Mouse (Mus musculus): Measurements from ENCODE around the gene Arhgap45. TPM values are rescaled to one million over a fixed set of nuclear protein-coding genes. Genes with fewer than 3 reads are reported as not detected.

Gene Arhgap45
- polyA plus RNA-seq, 1 experiment from 2014 or later = 15.5 TPM

DNA sequence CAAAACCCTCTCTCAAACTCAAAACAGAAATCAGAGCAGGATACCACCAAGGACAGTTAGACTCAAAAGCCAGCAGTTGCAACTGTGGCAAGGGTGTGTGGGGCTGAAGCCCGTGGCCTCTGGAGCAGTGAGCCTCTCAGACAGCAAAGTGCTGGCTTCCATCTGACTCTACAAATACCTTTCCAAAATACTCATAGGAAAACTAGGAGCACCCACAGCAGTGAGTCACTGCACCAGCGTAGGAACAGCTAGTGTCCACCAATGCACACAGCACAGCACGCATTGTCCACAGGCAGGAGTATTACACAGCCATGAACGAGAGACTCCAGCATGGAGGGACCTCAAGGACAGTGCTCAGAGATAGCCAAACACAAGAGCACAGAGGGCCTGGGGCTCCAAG is 59.9 kb downstream of the Arhgap45 start:
- no peak for DNase-seq (ENCODE audit: low spot score)
- Histone ChIP-seq H3K4me3 (no peak overlapping the region), H3K9me3 (replicated peaks) (no peaks in the 10 kb centered on the region), H3K27me3 (ENCODE audit: low read depth, poor library complexity, severe bottlenecking) (no peaks in the 10 kb centered on the region), H3K4me1 (peaks cover 39% of the 10 kb centered on the region), H3K27ac (no peak overlapping the region), H3K36me3 (peaks cover 44% of the 10 kb centered on the region)
- WGBS = 95% methylated on average over 4 of the region's 4 CpGs

DNA sequence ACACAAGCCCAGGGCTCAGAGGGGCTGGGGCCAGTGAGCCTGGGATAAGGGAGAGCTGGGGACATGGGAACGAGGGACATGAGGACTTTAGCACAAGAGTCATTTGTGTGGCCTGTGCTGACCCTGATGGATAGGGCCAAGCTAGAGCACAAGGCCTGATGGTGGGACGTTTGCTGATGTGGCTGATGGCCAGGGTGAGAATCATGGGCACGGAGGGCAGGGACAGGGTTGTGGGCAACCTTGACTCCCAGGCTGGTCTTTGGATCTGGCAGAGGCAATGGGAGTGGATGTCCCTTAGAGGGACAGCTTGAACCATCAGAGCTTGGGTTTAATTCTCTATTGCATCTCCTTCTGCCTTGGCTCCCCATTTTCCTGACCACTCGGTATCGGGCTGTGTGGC is 60.9 kb downstream of the Arhgap45 start:
- WGBS = 90% methylated on average over 5 of the region's 5 CpGs
- no peak for DNase-seq (ENCODE audit: low spot score)
- no peak overlapping the region for H3K4me3 ChIP-seq
- no peaks in the 10 kb centered on the region for H3K9me3 ChIP-seq (replicated peaks)
- H3K4me1 ChIP-seq = peaks cover 29% of the 10 kb centered on the region
- H3K27me3 ChIP-seq (ENCODE audit: low read depth, poor library complexity, severe bottlenecking) = no peaks in the 10 kb centered on the region
- no peak overlapping the region for H3K27ac ChIP-seq
- peaks cover 49% of the 10 kb centered on the region for H3K36me3 ChIP-seq

DNA sequence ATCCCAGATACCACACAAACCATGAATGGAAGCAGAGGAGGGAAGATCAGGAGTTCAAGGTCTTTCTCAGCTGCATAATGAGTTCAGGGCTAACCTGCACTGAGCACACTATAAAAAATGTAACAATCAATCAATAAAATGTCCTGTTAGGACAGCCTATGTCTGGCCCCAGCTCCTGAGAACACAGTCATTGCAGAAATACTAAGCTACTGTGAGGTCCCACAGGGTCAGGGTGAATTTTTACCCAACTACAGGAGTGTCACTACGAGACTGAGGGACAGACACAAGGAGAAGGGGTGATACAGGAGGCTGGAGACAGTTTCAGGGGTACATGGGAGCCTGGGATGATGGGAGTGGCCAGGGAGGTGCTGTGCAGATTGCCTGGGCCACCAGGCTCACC is 61.9 kb downstream of the Arhgap45 start:
- no peaks in the 10 kb centered on the region for H3K27me3 ChIP-seq (ENCODE audit: low read depth, poor library complexity, severe bottlenecking)
- WGBS = 94% methylated on average over 1 of the region's 1 CpGs
- no peak overlapping the region for H3K27ac ChIP-seq
- no peaks in the 10 kb centered on the region for H3K9me3 ChIP-seq (replicated peaks)
- peaks cover 23% of the 10 kb centered on the region for H3K4me1 ChIP-seq
- peaks cover 57% of the 10 kb centered on the region for H3K36me3 ChIP-seq
- no peak overlapping the region for H3K4me3 ChIP-seq
- no peak for DNase-seq (ENCODE audit: low spot score)

DNA sequence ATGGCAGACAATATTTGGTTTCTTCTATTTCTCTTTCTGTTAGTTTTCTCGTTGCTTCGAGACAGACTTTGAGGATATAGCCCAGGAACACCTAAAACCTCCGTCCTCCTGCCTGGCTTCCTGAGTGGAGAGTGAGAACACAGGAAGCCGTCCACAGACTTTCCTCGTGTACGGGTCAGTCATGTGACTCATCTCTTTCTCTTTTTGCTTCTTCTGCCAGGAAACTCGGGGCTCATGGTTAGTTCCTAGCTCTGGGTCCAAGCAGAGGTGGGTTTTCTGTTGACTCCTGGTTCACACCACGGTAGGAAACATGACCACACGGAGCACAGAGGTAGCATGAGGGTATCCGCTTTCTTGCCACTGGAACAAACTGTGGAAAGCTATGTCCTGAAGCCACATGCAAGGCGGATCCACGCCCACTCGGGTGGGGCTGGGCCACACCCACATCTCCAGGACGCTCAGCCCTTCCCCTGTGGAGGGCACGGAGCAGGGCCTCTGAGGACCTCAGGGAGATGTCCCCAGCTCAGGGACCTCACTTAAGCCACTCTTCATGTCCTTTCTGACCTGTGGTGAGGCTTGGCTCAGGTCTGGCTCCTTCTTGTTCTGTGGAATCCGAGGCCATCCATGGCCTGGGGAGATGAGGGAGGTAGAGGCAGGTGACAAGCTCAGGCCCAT is 64.1 kb downstream of the Arhgap45 start:
- WGBS = 87% methylated on average over 16 of the region's 16 CpGs
- Histone ChIP-seq H3K27ac (no peak overlapping the region), H3K9me3 (replicated peaks) (no peaks in the 10 kb centered on the region), H3K27me3 (ENCODE audit: low read depth, poor library complexity, severe bottlenecking) (no peaks in the 10 kb centered on the region), H3K4me3 (no peak overlapping the region), H3K4me1 (peaks cover 7% of the 10 kb centered on the region), H3K36me3 (peaks cover 79% of the 10 kb centered on the region)
- no peak for DNase-seq (ENCODE audit: low spot score)

Other genes starting within 250 kb of the Arhgap45 start
- 141 and 151 TPM in 2 replicates for gene Rnf126, start 249.7 kb upstream of the Arhgap45 start, polyA plus RNA-seq (2016; fragmentation: Nextera tagmentation; extraction: Ambion mirVana)
- 1.8 and 2.3 TPM in 2 replicates for gene Fstl3, start 239.4 kb upstream of the Arhgap45 start, polyA plus RNA-seq (2016; fragmentation: Nextera tagmentation; extraction: Ambion mirVana)
- 0.19 TPM in 1 of 2 replicates, not detected in the other for gene Prss57, start 225.7 kb upstream of the Arhgap45 start, polyA plus RNA-seq (2016; fragmentation: Nextera tagmentation; extraction: Ambion mirVana)
- gene Palm, start 223.1 kb upstream of the Arhgap45 start, polyA plus RNA-seq (2016; fragmentation: Nextera tagmentation; extraction: Ambion mirVana) = 121 and 126 TPM in 2 replicates
- 0.60 TPM in 1 of 2 replicates, not detected in the other for gene Misp, start 195.7 kb upstream of the Arhgap45 start, polyA plus RNA-seq (2016; fragmentation: Nextera tagmentation; extraction: Ambion mirVana)
- 485 and 494 TPM in 2 replicates for gene Ptbp1, start 162.2 kb upstream of the Arhgap45 start, polyA plus RNA-seq (2016; fragmentation: Nextera tagmentation; extraction: Ambion mirVana)
- 9.1 and 15.3 TPM in 2 replicates for gene Prtn3, start 142.2 kb upstream of the Arhgap45 start, polyA plus RNA-seq (2016; fragmentation: Nextera tagmentation; extraction: Ambion mirVana)
- 108 and 140 TPM in 2 replicates for gene Plppr3, start 142.0 kb upstream of the Arhgap45 start, polyA plus RNA-seq (2016; fragmentation: Nextera tagmentation; extraction: Ambion mirVana)
- gene Elane, start 130.4 kb upstream of the Arhgap45 start, polyA plus RNA-seq (2016; fragmentation: Nextera tagmentation; extraction: Ambion mirVana) = not detected in 2 replicates
- gene Cfd, start 125.8 kb upstream of the Arhgap45 start, polyA plus RNA-seq (2016; fragmentation: Nextera tagmentation; extraction: Ambion mirVana) = not detected in 2 replicates
- gene Med16, start 107.7 kb upstream of the Arhgap45 start, polyA plus RNA-seq (2016; fragmentation: Nextera tagmentation; extraction: Ambion mirVana) = 63.6 and 67.1 TPM in 2 replicates
- not detected in 2 replicates for gene Gm26602, start 105.8 kb upstream of the Arhgap45 start, polyA plus RNA-seq (2016; fragmentation: Nextera tagmentation; extraction: Ambion mirVana)
- gene Kiss1r, start 99.7 kb upstream of the Arhgap45 start, polyA plus RNA-seq (2016; fragmentation: Nextera tagmentation; extraction: Ambion mirVana) = 0.31 and 0.49 TPM in 2 replicates
- gene R3hdm4, start 95.4 kb upstream of the Arhgap45 start, polyA plus RNA-seq (2016; fragmentation: Nextera tagmentation; extraction: Ambion mirVana) = 116 and 143 TPM in 2 replicates
- gene Arid3a, start 89.6 kb upstream of the Arhgap45 start, polyA plus RNA-seq (2016; fragmentation: Nextera tagmentation; extraction: Ambion mirVana) = 18.2 and 29.4 TPM in 2 replicates
- gene Wdr18, start 56.5 kb upstream of the Arhgap45 start, polyA plus RNA-seq (2016; fragmentation: Nextera tagmentation; extraction: Ambion mirVana) = 174 and 201 TPM in 2 replicates
- gene Grin3b, start 45.9 kb upstream of the Arhgap45 start, polyA plus RNA-seq (2016; fragmentation: Nextera tagmentation; extraction: Ambion mirVana) = 0.28 and 0.40 TPM in 2 replicates
- gene Tmem259, start 32.3 kb upstream of the Arhgap45 start, polyA plus RNA-seq (2016; fragmentation: Nextera tagmentation; extraction: Ambion mirVana) = 14.9 and 16.4 TPM in 2 replicates
- gene Cnn2, start 28.1 kb upstream of the Arhgap45 start, polyA plus RNA-seq (2016; fragmentation: Nextera tagmentation; extraction: Ambion mirVana) = 261 and 301 TPM in 2 replicates
- gene Abca7, start 20.2 kb upstream of the Arhgap45 start, polyA plus RNA-seq (2016; fragmentation: Nextera tagmentation; extraction: Ambion mirVana) = 2.0 and 2.3 TPM in 2 replicates
- gene Polr2e, start 23.1 kb downstream of the Arhgap45 start, polyA plus RNA-seq (2016; fragmentation: Nextera tagmentation; extraction: Ambion mirVana) = 319 and 357 TPM in 2 replicates
- gene Gpx4, start 30.5 kb downstream of the Arhgap45 start, polyA plus RNA-seq (2016; fragmentation: Nextera tagmentation; extraction: Ambion mirVana) = 589 and 631 TPM in 2 replicates
- 17.1 and 18.4 TPM in 2 replicates for gene Sbno2, start 88.9 kb downstream of the Arhgap45 start, polyA plus RNA-seq (2016; fragmentation: Nextera tagmentation; extraction: Ambion mirVana)
- gene Stk11, start 99.2 kb downstream of the Arhgap45 start, polyA plus RNA-seq (2016; fragmentation: Nextera tagmentation; extraction: Ambion mirVana) = 16.1 and 17.0 TPM in 2 replicates
- 487 and 503 TPM in 2 replicates for gene Atp5d, start 122.0 kb downstream of the Arhgap45 start, polyA plus RNA-seq (2016; fragmentation: Nextera tagmentation; extraction: Ambion mirVana)
- gene Cbarp, start 124.2 kb downstream of the Arhgap45 start, polyA plus RNA-seq (2016; fragmentation: Nextera tagmentation; extraction: Ambion mirVana) = 3.3 and 4.7 TPM in 2 replicates
- 26.2 and 27.1 TPM in 2 replicates for gene Midn, start 131.6 kb downstream of the Arhgap45 start, polyA plus RNA-seq (2016; fragmentation: Nextera tagmentation; extraction: Ambion mirVana)
- 90.7 and 129 TPM in 2 replicates for gene Cirbp, start 149.3 kb downstream of the Arhgap45 start, polyA plus RNA-seq (2016; fragmentation: Nextera tagmentation; extraction: Ambion mirVana)
- gene 1600002K03Rik, start 156.3 kb downstream of the Arhgap45 start, polyA plus RNA-seq (2016; fragmentation: Nextera tagmentation; extraction: Ambion mirVana) = 8.7 and 13.1 TPM in 2 replicates
- 63.1 and 66.8 TPM in 2 replicates for gene Efna2, start 162.8 kb downstream of the Arhgap45 start, polyA plus RNA-seq (2016; fragmentation: Nextera tagmentation; extraction: Ambion mirVana)
- gene Mum1, start 209.8 kb downstream of the Arhgap45 start, polyA plus RNA-seq (2016; fragmentation: Nextera tagmentation; extraction: Ambion mirVana) = 122 and 128 TPM in 2 replicates
- gene Ndufs7, start 232.5 kb downstream of the Arhgap45 start, polyA plus RNA-seq (2016; fragmentation: Nextera tagmentation; extraction: Ambion mirVana) = 311 and 345 TPM in 2 replicates
- gene Gamt, start 244.4 kb downstream of the Arhgap45 start, polyA plus RNA-seq (2016; fragmentation: Nextera tagmentation; extraction: Ambion mirVana) = 14.4 and 18.4 TPM in 2 replicates
- gene Dazap1, start 244.8 kb downstream of the Arhgap45 start, polyA plus RNA-seq (2016; fragmentation: Nextera tagmentation; extraction: Ambion mirVana) = 61.2 and 66.2 TPM in 2 replicates